Mouse (Mus musculus) liver, embryonic 11.5 days (tissue): ENCODE measurements around the gene Ube2d1. TPM values are rescaled to one million over a fixed set of nuclear protein-coding genes. Genes with fewer than 3 reads are reported as not detected.

Experiments
- ATAC-seq: fragments of 200-750 bp; cut with Nextera tagmentation; replicated peaks from 2 replicates; pipeline ENCODE4 v1.8.0; 2017; ENCODE audit warnings: moderate number of reproducible peaks, mild to moderate bottlenecking, moderate TSS enrichment, moderate library complexity; ENCODE audit not compliant: low FRiP score
- DNase-seq: peaks from one replicate; pipeline ENCODE4 v3.0.0-alpha.2; 2017; ENCODE audit warnings: low spot score
- H3K27ac ChIP-seq: fragments of 300-500 bp; sonication (generic); 2 replicates; pipeline ENCODE4 v1.5.1; 2014; ENCODE audit warnings: mild to moderate bottlenecking, low read depth, low read length, control low read depth
- H3K27me3 ChIP-seq: fragments of 300-500 bp; sonication (generic); replicated peaks from 2 replicates; pipeline ENCODE4 v1.6.1; 2014; ENCODE audit warnings: low read length, mixed read lengths; ENCODE audit not compliant: control insufficient read depth, insufficient read depth
- H3K36me3 ChIP-seq: fragments of 300-500 bp; sonication (generic); 2 replicates; pipeline ENCODE4 v1.6.1; 2014; ENCODE audit warnings: mild to moderate bottlenecking, low read length, moderate library complexity, mixed read lengths; ENCODE audit not compliant: control insufficient read depth, insufficient read depth
- H3K4me1 ChIP-seq: fragments of 300-500 bp; sonication (generic); replicated peaks from 2 replicates; pipeline ENCODE4 v1.6.1; 2014; ENCODE audit warnings: low read length, mixed read lengths; ENCODE audit not compliant: control insufficient read depth, insufficient read depth
- H3K4me2 ChIP-seq: fragments of 300-500 bp; sonication (generic); 2 replicates; pipeline ENCODE4 v1.6.1; 2014; ENCODE audit warnings: mild to moderate bottlenecking, control low read depth, moderate library complexity
- H3K4me3 ChIP-seq: fragments of 300-500 bp; sonication (generic); 2 replicates; pipeline ENCODE4 v1.5.1; 2014; ENCODE audit warnings: low read depth, low read length, control low read depth
- H3K9ac ChIP-seq: fragments of 300-500 bp; sonication (generic); 2 replicates; pipeline ENCODE4 v1.6.1; 2014; ENCODE audit warnings: low read depth, low read length, control low read depth
- H3K9me3 ChIP-seq: fragments of 300-500 bp; sonication (generic); 2 replicates; pipeline ENCODE4 v1.6.1; 2016; ENCODE audit warnings: low read length, inconsistent platforms, mixed read lengths; ENCODE audit not compliant: control insufficient read depth
- WGBS: fragments of 180-500 bp; shearing (Covaris S2); extraction: QIAGEN DNeasy Blood & Tissue Kit; methylation state at CpG from one replicate; pipeline ENCODE4 v1.1.7; 2014; 5-methylcytosine and 5-hydroxymethylcytosine counted together
- polyA plus RNA-seq: library from polyadenylated mRNA; unstranded; fragments of >200 nt; fragmentation: Nextera tagmentation; extraction: Ambion mirVana; gene quantifications from 2 replicates; pipeline ENCODE4 v1.2.1, GENCODE M21; 2014

The Ube2d1 gene
- polyA plus RNA-seq, 1 experiment from 2014 or later: 41.6 TPM

DNA sequence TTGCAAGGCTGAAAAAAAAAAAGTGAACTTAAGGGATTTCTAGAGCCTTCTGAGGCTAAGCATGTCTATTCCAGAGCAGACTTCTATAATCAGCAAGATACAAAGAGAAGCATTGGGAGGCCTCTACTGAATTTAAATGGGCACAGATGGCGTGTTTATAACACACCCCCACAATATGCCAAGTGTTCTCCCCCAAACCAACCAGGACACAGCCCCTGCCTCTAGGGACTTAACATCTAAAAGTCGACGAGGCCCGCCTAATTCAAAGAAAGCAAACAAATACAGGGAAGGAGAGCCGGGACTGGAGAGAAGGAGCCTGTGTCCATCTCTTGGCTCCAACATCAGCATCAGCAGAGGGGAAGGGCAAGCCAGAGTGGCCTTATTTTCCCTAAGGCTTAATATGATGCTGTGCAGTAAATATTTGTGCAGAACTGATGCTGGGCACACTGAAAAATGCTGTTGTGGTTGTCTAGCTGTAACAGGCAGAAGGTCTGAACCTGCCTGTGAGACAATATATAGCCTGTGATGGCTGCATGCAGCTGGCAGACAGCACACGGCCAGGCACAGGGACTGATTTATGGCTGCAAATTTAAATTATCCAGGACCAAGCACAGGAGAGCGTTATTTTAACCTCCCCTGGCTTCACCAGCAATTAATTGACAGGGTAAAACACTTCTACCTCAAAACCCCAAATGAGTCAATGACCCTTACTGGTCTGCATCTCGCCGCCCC is 11.9 kb downstream of the Ube2d1 start:
- no peaks in the 10 kb centered on the region for H3K27me3 ChIP-seq
- H3K9me3 ChIP-seq: no peaks in the 10 kb centered on the region
- H3K4me3 ChIP-seq: no peak overlapping the region
- no peak overlapping the region for H3K27ac ChIP-seq
- H3K36me3 ChIP-seq: no peaks in the 10 kb centered on the region
- DNase-seq (no peak), ATAC-seq (no peak)
- no peaks in the 10 kb centered on the region for H3K4me1 ChIP-seq
- 66% methylated on average over 9 of the region's 9 CpGs for WGBS
- H3K4me2 ChIP-seq: no peak overlapping the region
- H3K9ac ChIP-seq: no peak overlapping the region

- Histone ChIP-seq H3K9ac (no peak overlapping the region), H3K4me2 (no peak overlapping the region), H3K36me3 (no peaks in the 10 kb centered on the region), H3K4me3 (no peak overlapping the region), H3K27ac (no peak overlapping the region), H3K27me3 (no peaks in the 10 kb centered on the region), H3K4me1 (no peaks in the 10 kb centered on the region), H3K9me3 (no peaks in the 10 kb centered on the region)
- WGBS: 79% methylated on average over 2 of the region's 2 CpGs
- ATAC-seq: no peak
- no peak for DNase-seq
Observed at GRCm38 (mm10) chr10:71267973-71268372, 17.1 kb downstream of the Ube2d1 start.

DNA sequence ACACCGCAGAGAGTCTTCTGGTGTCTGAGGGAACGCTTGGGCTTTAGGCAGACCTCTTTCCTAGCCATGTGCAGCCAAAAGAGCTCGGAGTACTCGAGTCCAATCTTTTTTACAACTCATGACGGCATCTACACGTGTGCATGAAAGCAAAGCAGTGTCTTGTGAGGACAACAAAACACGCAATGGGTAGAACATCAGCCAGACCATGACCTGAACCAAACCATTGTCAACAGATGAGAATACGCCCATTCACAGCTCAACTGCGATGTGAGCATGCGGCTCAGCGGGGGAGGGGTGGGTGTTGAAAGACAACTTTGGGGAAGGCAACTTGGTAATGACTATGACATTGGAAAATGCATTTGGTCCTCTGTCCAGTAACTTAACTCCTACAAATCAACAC is 17.6 kb downstream of the Ube2d1 start:
- no peaks in the 10 kb centered on the region for H3K36me3 ChIP-seq
- no peaks in the 10 kb centered on the region for H3K9me3 ChIP-seq
- DNase-seq: no peak
- 83% methylated on average over 11 of the region's 11 CpGs for WGBS
- H3K27me3 ChIP-seq: no peaks in the 10 kb centered on the region
- no peaks in the 10 kb centered on the region for H3K4me1 ChIP-seq
- H3K4me2 ChIP-seq: no peak overlapping the region
- H3K27ac ChIP-seq: no peak overlapping the region
- no peak overlapping the region for H3K9ac ChIP-seq
- no peak overlapping the region for H3K4me3 ChIP-seq
- no peak for ATAC-seq

GRCm38 (mm10) chr10:71265067-71265466 is 20.0 kb downstream of the Ube2d1 start:
- Histone ChIP-seq H3K9me3 (no peaks in the 10 kb centered on the region), H3K9ac (no peak overlapping the region), H3K27me3 (no peaks in the 10 kb centered on the region), H3K27ac (no peak overlapping the region), H3K4me1 (no peaks in the 10 kb centered on the region), H3K36me3 (no peaks in the 10 kb centered on the region), H3K4me3 (no peak overlapping the region), H3K4me2 (no peak overlapping the region)
- 78% methylated on average over 4 of the region's 4 CpGs for WGBS
- ATAC-seq (no peak), DNase-seq (no peak)

DNA sequence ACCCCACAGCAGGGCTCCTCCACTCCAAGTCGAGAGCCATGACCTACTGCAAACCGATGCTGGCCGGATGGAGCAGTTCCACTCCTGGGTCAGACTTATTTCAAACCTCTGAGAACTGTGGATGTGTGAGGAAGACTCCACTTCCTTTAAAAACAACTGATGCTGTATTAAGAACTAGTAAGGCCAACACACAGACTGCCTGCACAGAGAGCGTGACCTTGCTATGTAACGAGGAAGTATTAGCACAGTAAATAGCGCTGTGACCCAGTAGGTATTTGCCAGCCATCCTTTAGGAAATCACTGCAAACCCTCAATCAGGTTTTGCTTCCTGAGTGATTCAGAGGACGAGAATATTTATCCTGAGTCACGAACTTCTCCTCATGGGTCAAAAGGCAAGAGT is 23.4 kb downstream of the Ube2d1 start:
- Histone ChIP-seq H3K9ac (no peak overlapping the region), H3K4me2 (no peak overlapping the region), H3K9me3 (no peaks in the 10 kb centered on the region), H3K27ac (no peak overlapping the region), H3K27me3 (no peaks in the 10 kb centered on the region), H3K4me1 (no peaks in the 10 kb centered on the region), H3K36me3 (no peaks in the 10 kb centered on the region; the same call in 1 of the 2 replicates), H3K4me3 (no peak overlapping the region)
- DNase-seq (no peak), ATAC-seq (0 out of 2 replicates have a peak, but pooled peaks have one; percentile 15)
- 80% methylated on average over 8 of the region's 8 CpGs for WGBS

DNA sequence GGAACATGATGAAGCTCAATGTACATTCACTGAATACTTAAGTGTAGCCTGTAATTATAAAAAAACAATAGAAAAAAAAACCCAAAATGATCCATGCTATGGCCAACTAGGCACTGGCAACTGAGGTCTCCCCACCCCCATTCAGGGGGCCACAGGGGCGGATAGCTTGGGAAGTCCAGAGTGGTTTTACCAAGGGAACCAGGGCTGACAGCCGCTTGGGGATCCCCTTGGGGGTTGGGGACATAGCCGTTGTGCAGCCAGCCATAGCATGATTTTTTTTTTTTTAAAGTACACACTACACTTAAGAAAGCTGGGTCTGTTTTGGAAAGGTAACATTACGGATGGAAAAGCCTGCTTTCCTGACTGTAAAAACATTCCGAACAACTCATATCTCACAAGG is 26.1 kb downstream of the Ube2d1 start:
- Histone ChIP-seq H3K4me2 (no peak overlapping the region), H3K4me3 (no peak overlapping the region), H3K36me3 (no peaks in the 10 kb centered on the region; the same call in 1 of the 2 replicates), H3K9ac (no peak overlapping the region), H3K9me3 (no peaks in the 10 kb centered on the region), H3K4me1 (no peaks in the 10 kb centered on the region), H3K27ac (no peak overlapping the region), H3K27me3 (no peaks in the 10 kb centered on the region)
- ATAC-seq (no peak), DNase-seq (no peak)
- WGBS: 88% methylated on average over 5 of the region's 5 CpGs

GRCm38 (mm10) chr10:71258516-71258915 is 26.5 kb downstream of the Ube2d1 start:
- ATAC-seq: no peak
- no peak overlapping the region for H3K9ac ChIP-seq
- no peak overlapping the region for H3K4me2 ChIP-seq
- no peaks in the 10 kb centered on the region; the same call in 1 of the 2 replicates for H3K36me3 ChIP-seq
- WGBS: 80% methylated on average over 8 of the region's 8 CpGs
- H3K4me3 ChIP-seq: no peak overlapping the region
- H3K4me1 ChIP-seq: no peaks in the 10 kb centered on the region
- no peaks in the 10 kb centered on the region for H3K9me3 ChIP-seq
- H3K27ac ChIP-seq: no peak overlapping the region
- H3K27me3 ChIP-seq: no peaks in the 10 kb centered on the region
- no peak for DNase-seq

DNA sequence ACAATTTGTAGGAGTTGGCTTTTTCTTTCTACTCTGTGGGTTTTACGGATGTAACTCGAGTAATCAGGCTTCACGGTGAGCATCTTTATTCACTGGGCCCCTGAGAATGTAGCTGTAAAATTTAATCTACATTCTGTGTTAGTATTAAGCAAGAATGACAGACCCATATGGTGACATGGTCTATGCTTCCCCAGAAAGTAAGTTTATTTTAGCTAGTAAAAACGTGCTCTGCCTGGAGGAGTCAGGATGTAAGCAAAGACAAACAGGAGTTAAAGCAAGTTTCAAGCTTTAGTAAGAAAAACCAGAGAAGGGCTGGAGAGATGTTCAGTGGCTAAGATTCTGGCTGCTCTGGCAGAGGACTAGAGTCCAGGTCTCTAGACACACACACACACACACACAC is 31.9 kb downstream of the Ube2d1 start:
- no peaks in the 10 kb centered on the region for H3K9me3 ChIP-seq
- ATAC-seq: no peak
- H3K4me1 ChIP-seq: no peaks in the 10 kb centered on the region
- no peak overlapping the region for H3K4me3 ChIP-seq
- DNase-seq: no peak
- H3K27ac ChIP-seq: no peak overlapping the region
- no peak overlapping the region for H3K4me2 ChIP-seq
- WGBS: 81% methylated on average over 4 of the region's 4 CpGs
- no peaks in the 10 kb centered on the region for H3K27me3 ChIP-seq
- no peaks in the 10 kb centered on the region; the same call in 1 of the 2 replicates for H3K36me3 ChIP-seq
- H3K9ac ChIP-seq: no peak overlapping the region

DNA sequence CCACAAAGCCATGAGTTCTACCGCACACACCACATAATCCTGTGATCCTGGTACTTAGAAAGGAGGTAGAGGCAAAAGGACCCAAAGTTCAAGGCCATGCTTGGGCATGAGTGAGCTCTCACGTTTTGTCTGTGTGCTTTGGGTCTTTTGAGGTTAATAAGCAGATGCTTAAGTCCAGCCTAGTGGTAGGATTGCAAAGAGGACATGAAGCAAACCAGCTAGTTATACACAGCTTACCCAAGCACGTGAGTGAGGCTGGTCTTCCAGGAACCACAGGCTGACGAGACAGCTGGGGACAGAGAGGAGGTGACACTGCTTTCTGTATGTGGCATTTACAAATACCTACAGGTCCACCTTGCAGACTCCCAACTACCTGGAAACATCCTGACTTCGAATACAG is 32.6 kb downstream of the Ube2d1 start:
- ATAC-seq: no peak
- H3K9ac ChIP-seq: no peak overlapping the region
- DNase-seq: no peak
- H3K9me3 ChIP-seq: no peaks in the 10 kb centered on the region
- WGBS: 70% methylated on average over 5 of the region's 5 CpGs
- H3K4me3 ChIP-seq: no peak overlapping the region
- H3K27ac ChIP-seq: no peak overlapping the region
- H3K36me3 ChIP-seq: no peaks in the 10 kb centered on the region; the same call in 1 of the 2 replicates
- H3K4me2 ChIP-seq: no peak overlapping the region
- H3K27me3 ChIP-seq: no peaks in the 10 kb centered on the region
- H3K4me1 ChIP-seq: no peaks in the 10 kb centered on the region
